Mouse (Mus musculus): Measurements from ENCODE around the gene Cntn3. TPM values are rescaled to one million over a fixed set of nuclear protein-coding genes. Genes with fewer than 3 reads are reported as not detected.

Cntn3 gene
- polyA plus RNA-seq, 1 experiment from 2014 or later, result 1.9 TPM

- Histone ChIP-seq H3K9ac (no peak overlapping the region), H3K4me3 (no peak overlapping the region), H3K27me3 (replicated peaks) (no peaks in the 10 kb centered on the region), H3K9me3 (no peaks in the 10 kb centered on the region), H3K36me3 (no peaks in the 10 kb centered on the region), H3K27ac (no peak overlapping the region), H3K4me2 (replicated peaks) (no peak overlapping the region), H3K4me1 (no peaks in the 10 kb centered on the region)
- no peak for ATAC-seq (ENCODE audit: low FRiP score, low read depth)
- 88% methylated on average over 3 of the region's 3 CpGs for WGBS
These were observed 411.7 kb downstream of the Cntn3 start for GRCm38 (mm10) chr6:102161186-102161585.

- no peak for ATAC-seq (ENCODE audit: low FRiP score, low read depth)
- Histone ChIP-seq H3K4me1 (no peaks in the 10 kb centered on the region), H3K9ac (no peak overlapping the region), H3K27me3 (replicated peaks) (no peaks in the 10 kb centered on the region), H3K9me3 (no peaks in the 10 kb centered on the region), H3K4me2 (replicated peaks) (no peak overlapping the region), H3K36me3 (no peaks in the 10 kb centered on the region), H3K4me3 (no peak overlapping the region), H3K27ac (no peak overlapping the region)
- WGBS, result 92% methylated on average over 4 of the region's 4 CpGs
These were observed 451.2 kb downstream of the Cntn3 start for GRCm38 (mm10) chr6:102121676-102122075.

GRCm38 (mm10) chr6:102120003-102120402 is 452.9 kb downstream of the Cntn3 start:
- Histone ChIP-seq H3K9me3 (no peaks in the 10 kb centered on the region), H3K27ac (no peak overlapping the region), H3K4me1 (no peaks in the 10 kb centered on the region), H3K36me3 (no peaks in the 10 kb centered on the region), H3K4me2 (replicated peaks) (no peak overlapping the region), H3K9ac (no peak overlapping the region), H3K4me3 (no peak overlapping the region), H3K27me3 (replicated peaks) (no peaks in the 10 kb centered on the region)
- 95% methylated on average over 2 of the region's 2 CpGs for WGBS
- ATAC-seq (ENCODE audit: low FRiP score, low read depth), result no peak

GRCm38 (mm10) chr6:102113629-102114028 is 459.3 kb downstream of the Cntn3 start:
- Histone ChIP-seq H3K4me1 (no peaks in the 10 kb centered on the region), H3K4me3 (no peak overlapping the region), H3K4me2 (replicated peaks) (no peak overlapping the region), H3K36me3 (no peaks in the 10 kb centered on the region), H3K9me3 (no peaks in the 10 kb centered on the region), H3K27ac (no peak overlapping the region), H3K27me3 (replicated peaks) (no peaks in the 10 kb centered on the region), H3K9ac (no peak overlapping the region)
- WGBS, result 53% methylated on average over 2 of the region's 2 CpGs
- no peak for ATAC-seq (ENCODE audit: low FRiP score, low read depth)
